Mouse (Mus musculus) heart, adult 2 months (tissue): ENCODE measurements at regions not wholly inside any gene's neighbourhood (a gene's known extent, or its start where the extent isn't known, plus 50 kb on each side); places are given as distances from the start of the nearest gene placed in this dataset.

Experiments
- CTCF ChIP-seq: fragments of 200-600 bp; IDR thresholded peaks from 2 replicates; pipeline ENCODE4 v1.8.1; 2022; ENCODE audit warnings: antibody characterized with exemption, mild to moderate bottlenecking, moderate library complexity
- EP300 ChIP-seq: fragments of 200-500 bp; IDR thresholded peaks from 2 replicates; pipeline ENCODE4 v1.6.1; 2011; ENCODE audit warnings: low read depth, low read length, control low read depth; ENCODE audit not compliant: insufficient read depth
- POLR2A ChIP-seq: fragments of 200-500 bp; IDR thresholded peaks from 2 replicates; pipeline ENCODE4 v1.6.1; 2011; ENCODE audit warnings: mild to moderate bottlenecking, low read depth, low read length, control low read depth; ENCODE audit not compliant: insufficient read depth

DNA sequence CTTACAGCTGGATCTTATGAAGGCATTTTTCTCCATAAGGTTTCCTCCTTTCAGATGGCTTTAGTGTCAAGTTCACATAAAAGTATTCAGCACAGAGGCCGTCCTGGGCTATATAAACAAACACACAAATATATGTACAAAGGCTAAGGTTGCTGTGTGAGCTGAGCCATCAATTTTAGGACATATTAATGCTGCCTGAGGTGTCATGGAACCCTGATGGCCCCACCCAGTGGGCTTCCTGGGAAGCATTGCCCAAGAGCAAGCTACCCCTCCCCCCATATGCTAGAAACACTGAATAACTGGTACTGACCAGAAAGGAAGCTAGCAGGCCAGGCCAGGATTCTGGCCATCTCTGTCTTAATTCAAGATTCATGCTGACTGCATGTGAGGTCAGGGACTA is 56.4 kb upstream of the Odc1 start:
- no peak for TF ChIP-seq POLR2A
- TF ChIP-seq CTCF, result no peak
- TF ChIP-seq EP300, result no peak
